Mouse (Mus musculus) CD4-positive helper T cell, adult 2 months (primary cell): ENCODE data around the gene Fkrp.
A peak's percentile ranks its signal among the peaks of the same experiment; 100 is the strongest.

Source experiments
- DNase-seq: peaks from one replicate; pipeline ENCODE4 v3.0.0-alpha.2; 2012; ENCODE audit warnings: low read depth, missing footprints, low spot score

The Fkrp gene

DNA sequence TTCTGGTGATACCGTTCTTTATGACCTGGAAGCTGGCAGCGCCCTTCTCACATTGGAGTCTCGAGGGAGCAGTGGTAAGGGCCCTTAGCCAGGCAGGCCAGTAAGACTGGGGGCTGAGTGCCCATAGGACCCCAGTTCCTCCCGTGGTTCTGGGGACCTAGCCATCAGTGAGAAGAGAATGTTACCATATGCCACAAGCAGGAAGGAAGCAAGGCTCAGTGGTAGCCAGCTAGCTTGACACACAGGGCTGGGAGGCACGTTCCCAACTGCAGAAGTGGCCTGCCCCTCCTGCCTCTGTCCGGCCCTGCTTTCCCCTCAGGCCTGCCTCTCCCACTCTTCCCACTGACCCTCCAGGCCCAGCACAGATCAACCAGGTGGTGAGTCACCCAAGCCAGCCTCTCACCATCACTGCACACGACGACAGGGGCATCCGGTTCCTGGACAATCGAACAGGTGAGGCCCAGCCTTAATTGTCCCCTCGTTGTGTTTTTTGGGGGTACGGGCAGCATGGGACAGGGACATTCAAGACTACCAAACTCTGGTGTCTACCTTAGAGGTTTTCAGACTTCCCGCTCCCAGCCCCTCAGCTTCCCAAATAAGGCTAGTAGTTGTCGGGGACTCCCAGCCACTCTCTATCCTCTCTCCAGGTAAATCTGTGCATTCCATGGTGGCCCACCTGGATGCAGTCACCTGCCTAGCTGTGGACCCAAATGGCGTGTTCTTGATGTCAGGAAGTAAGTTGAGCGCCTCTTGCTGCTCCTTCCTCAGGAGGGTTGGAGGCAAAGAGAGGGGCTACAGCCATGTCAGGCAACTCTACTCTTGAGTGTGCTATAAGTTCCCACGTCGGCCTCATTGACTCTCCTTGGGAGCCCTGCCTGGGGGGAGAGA lies 21.6 kb upstream of the Fkrp start:
- no peak for DNase-seq

DNA sequence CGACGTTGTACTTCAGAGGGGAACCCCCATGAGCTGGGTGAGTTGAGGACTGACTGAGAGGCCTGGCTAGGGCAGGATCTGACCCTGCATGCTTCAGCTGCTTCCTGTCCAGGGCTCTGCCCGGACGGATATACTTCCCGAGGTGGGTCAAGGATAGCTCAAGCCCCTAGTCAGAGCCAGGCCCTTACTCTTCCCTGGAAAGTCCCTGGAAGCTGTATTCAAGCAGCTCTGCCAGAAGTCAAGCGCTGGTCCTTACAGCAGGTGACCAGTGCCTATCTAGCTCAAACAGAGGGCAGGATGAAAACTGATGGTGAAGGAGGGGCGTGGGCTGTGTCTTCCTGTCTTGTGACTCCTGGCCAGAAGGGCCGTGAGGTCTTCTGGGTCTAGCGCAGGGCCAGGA lies 13.9 kb upstream of the Fkrp start:
- no peak for DNase-seq

DNA sequence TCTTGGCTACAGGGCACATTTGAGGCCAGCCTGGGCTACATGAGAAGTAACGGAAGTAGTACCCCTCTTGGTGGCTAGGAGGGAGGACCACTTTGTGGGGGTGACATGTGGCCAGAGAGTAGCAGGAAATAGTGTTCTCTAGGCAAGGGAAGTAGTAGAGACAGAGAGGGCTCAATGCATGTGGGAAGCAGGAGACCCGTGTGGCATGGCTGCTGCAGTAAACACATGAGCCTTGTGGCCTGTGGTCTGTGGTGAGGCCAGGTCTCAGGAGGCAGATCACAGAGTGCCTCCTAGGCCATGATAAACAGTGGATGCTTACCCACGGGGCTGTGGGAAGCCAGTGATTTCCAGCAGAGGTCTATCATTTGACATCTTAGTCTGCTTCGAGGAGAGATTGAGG lies 10.7 kb upstream of the Fkrp start:
- DNase-seq = peak; percentile 78

DNA sequence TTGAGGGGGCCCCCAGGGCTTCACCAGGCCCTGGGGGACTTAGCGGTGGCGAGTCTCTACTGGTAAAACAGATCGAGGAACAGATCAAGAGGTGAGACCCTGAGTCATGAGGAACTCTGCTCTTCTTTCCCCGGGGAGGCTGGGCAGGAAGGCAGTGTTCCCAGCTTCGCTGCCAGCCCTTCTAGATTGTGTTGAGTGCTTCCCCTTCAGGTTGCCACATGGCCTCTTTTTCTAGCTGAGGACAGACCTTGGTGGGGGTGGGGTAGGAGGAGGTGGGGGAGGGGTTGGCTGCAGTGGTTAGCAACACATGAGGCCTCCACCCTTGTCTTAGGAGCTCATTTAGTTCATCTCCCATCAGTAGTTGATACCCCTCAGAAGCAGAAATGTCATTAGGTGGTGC lies 10.0 kb upstream of the Fkrp start:
- DNase-seq = no peak

DNA sequence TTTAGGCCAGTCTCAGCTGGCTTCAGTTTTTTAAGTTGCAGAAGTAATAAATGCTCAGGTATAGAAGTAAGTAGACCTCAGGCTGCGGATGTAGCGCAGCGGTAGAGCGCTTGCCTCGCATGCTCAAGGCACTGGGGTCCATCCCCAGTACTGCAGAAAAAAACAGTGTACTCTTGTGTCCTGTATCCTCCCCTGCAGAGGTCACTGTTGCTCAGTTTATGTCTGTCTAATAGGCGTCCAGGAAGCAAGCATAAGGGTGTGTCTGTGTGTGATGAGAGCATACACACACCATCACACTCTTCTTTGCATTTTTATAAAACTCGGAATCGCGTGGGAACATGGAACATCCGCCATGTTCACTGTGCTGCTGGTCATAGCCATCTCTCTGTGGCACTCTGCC lies 9.3 kb upstream of the Fkrp start:
- peak; percentile 81 for DNase-seq

DNA sequence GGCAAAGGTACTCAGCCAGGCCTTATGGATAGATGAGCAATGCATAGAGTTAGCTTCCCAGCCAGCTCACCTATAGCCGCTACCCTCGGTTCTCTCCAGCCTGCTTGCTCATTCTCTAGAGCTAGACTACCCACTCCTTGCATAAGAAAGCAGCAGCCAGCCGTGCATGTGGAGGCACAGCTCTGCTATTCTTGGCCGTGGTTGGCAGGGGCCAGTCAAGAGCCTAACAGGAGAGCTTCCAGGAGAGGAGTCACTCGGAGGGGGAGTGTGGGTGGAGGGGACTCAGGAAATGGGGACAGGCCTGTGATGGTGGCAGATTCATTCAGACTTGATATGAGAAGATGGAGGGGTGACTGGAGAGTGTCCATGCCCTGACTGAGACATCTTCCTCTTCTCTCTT lies 7.2 kb upstream of the Fkrp start:
- no peak for DNase-seq

DNA sequence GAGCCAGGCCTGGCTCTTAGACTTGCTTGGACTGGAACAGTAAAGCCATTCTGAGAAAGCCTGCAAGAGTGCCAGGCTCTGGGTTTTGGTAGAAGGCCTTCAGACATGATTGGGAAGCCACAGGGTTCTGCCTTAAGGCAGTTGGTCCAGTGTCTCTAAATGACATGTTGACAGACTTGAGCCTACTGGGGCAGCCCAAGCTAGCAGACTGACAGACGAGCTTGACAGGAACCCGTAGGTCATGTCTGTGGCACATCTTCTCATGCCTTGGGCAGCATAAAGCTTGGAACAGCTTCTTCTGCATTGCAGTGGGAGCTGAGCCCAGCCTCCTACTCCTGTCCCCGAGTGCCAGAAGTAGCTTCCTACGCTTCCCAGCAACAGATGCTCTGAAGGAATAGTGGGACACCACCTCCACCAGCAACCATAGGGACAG lies 5.2 kb upstream of the Fkrp start:
- no peak for DNase-seq

DNA sequence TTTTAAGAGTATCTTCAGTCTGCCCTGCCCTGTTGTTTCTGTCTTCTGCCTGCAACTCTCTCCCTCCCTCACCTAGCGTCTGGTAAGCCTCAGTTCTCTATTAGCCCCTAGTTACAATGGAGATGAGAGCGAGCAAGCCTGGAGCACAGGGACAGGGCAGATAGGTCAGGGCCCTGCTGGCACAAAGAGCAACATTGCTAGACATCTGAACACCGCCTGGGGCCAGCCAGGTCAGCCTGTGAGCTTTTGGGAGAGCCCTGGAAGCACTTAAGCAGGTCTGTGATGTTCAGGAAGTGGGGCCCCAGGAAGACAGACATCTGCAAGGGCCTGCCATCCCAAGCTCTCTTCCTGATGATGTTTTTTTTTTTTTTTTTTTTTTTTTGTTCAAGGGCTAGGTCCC lies 4.6 kb upstream of the Fkrp start:
- DNase-seq = no peak

DNA sequence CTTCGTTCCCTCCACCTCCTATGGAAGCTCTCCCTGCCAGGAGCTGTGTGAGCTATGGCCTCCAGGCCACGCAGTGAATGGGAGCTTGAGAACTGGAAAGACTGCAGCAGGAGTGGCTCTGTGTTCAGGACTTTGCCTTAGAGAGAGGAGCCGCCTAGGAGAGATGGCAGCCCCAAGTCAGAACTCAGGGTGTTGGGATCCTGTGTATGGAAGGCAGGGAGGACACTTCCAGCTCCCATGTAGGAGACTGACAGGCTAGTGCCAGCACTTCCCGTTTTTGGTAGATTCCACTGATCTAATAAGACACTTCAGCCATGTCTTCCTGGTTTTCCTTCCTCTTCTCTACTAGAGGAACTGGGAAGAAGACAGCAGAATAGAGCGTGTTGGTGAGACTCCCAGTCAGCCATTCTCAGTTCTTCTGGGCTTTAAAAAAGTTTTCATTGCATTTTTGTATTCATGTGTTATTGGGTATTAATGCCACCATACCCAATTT lies 3.8 kb upstream of the Fkrp start:
- DNase-seq = no peak

DNA sequence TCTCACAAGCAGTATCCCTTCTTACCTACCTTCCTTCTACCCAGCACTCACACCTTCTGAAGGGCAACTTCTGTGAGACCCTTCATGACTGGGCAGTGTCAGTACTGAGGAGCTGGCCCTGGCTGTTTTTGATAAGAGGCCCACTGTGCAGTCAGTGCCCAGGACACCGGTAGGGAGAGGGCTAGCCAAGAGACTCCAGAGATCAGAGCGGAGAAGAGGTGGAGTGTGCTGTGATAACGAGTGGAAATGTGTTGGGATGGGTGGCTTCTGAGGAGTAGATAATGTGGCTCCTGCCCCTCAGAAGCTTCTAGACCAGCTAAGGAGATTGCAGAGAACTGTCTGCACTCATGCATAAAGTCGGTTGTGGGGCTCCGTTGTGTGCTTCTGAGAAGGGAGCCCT lies 3.3 kb upstream of the Fkrp start:
- no peak for DNase-seq

DNA sequence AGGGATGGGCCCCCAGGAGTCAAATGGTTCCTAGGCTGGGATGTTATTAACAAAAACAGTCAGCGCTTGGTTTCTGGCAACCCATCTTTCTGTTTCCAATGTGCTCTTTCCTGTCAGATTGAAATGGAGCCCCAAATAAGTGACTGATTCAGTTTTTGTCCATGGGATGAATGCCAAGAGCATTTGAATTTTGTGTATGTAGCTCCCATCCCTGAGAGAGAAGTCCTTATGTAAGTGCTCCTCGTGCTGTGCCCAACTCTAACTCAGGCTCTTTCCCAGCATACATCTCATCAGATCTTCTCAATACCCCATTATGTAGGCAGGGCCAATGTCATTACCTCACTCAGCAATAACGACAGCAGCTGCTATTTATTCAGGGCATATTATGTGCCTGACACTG lies 1.2 kb upstream of the Fkrp start:
- no peak for DNase-seq

DNA sequence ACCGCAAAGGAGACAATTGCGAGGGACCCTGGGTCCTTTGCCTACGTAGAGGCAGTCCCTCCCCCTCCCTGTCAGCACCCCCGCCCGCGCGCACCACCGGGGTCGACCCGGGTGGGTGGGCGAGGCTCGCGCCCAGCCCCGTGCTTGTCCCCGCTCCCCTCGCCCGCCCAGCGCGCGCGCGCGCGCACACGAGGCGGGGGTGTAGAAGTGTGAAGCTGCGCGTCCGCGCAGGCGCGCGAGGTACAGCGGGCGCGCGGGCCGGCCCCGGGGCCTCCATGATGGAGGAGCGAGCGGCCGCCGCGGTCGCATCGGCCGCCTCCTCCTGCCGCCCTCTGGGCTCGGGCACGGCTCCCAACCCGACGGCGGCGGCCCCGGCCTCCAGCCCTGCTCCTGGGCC lies 456 bp downstream of the Fkrp start:
- peak; percentile 90 for DNase-seq

DNA sequence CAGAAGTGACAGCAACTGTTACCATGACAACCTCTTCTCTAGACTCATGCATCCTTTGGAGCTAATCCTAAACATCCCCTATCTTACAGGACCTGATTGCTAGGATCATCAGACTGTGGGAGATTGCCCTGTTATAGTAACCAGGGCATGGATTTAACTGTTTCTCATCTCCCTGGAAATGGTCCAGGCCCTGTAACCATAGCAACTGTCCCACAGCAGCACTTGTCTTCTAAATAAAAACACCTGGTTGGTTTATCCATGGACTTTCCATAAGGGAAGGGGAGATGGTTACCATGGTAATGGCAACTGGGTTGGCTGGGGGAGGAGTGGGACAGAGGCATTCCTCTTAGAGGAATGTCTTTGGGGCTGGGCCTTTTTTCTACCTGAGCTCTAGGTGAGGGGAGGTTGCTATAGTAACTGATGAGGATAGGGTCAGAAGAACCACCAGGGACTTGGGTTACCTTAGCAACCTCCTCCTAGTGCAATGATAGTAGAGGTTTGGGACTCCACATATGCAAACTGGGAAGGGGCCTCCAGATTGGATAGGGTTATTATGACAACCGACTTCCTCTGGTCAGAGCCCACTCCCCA lies 1.1 kb downstream of the Fkrp start, which contains the start of gene Strn4:
TSS of gene Strn4 (plus strand) at position 539 of the 591 bp plus-strand sequence.
- peak; percentile 29 for DNase-seq

DNA sequence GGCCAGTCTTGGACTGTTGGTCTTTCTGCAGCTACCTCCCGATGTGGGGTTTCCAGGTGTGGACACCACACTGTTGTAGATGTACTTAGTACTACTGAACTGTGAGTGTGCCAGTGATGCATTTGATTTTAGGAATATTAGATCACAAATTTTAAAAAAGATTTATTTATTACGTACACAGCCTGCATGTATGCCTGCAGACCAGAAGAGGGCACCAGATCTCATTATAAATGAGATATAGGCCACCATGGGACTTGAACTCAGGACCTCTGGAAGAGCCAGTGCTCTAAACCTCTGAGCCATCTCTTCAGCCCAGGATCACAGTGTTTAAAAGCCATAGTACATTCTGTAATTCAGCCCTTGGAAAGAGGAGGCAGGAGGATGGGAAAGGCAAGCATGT lies 4.0 kb downstream of the Fkrp start:
- DNase-seq = peak; percentile 36

DNA sequence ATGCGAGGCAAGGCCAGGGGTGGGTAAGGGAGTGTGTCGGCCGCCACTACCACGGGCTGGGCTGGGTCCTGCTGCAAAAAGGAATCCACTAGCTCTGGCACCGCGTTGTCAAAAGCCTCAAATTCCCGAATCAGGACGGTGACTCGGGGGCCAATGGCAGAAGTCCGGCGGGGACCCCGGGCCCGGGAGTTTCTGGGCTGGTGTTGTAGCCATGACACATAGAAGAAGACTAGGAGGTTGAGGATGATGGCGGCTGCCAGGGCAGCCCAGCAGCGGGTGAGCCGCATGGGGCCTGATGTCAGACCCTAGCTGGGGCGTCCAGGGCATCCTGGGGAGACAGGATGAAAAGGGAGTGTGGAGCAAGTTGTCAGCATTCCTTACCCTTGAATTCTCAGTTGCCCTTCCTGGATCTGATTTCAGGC lies 4.9 kb downstream of the Fkrp start:
- no peak for DNase-seq

DNA sequence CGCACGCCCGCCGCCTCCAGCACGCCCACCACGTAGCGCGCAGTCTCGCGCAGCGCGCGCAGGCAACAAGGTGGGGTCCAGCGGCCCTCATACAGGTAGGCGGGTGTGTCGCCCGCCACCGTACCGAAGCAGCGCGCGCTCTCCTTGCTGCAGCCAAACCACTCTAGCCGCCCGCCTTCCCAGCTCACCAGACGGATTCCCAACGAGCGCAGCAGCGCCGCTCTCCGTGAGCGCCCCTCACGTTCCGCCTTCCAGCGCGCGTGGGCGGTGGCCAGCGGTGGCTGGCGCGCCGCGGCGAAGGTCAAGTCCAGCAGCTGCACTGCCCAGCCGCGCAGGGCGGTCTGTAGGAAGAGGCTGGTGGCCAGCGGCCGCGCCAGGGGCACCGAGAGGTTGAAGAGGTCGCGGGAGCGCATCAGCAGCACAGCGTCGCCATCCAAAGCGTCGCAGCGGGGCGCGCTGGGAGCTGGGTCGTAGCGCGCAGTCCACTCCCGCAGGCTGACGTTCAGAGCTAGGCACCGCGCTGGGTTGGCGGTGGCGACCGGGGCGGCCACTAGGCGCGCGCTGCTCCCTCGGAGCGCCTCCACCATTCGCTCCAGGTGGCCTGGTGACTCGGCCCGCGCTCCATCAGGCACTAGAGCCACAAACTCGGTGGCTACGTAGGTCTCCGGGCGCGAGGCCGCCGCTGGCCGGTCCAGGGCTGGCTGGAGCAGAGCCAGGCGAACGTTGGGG lies 5.4 kb downstream of the Fkrp start:
- DNase-seq = peak; percentile 14

DNA sequence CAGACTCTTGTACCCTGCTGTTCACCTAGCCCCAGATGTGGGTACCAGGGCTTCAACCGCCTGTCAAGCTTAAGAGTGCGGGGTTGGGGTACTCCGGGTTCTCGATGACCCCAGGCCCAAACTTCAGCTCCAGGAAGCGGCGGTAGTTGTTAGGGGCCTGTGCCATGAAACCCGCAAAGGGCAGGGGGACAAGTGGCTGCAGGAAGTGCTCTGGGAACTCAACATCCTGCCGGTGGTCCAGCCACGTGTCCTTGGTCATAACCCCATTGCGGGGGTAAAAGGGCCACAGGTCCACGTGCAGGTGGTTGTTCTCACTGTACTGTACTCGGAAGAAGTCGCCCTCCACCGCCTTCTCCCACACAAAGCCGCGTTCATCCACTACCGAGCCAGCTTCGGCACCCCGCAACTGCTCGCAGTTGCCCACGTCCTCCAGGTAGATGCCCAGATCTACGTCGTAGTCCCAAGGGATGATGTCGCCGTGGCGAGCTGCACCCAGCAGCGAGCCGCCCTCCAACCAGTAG lies 6.1 kb downstream of the Fkrp start:
- no peak for DNase-seq

DNA sequence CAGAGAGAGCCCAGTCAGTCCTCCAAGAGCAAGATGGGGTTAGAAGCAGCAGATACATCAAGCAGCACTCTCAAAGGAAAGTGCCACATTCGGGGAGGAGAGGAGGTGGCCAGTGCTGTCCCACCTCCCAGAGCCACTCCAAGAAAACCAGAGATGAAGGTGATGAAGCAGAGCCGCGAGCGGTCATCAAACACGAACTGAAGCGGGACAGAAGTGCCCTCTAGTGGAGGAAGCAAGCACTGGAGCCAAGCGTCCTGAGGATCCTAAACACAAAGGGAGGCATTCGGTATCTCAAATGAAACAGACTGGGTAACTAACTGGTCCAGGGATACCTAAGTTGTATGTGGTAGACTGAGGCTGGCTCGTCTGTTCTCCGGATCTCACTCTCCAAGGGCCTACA lies 6.8 kb downstream of the Fkrp start:
- DNase-seq = peak; percentile 53

DNA sequence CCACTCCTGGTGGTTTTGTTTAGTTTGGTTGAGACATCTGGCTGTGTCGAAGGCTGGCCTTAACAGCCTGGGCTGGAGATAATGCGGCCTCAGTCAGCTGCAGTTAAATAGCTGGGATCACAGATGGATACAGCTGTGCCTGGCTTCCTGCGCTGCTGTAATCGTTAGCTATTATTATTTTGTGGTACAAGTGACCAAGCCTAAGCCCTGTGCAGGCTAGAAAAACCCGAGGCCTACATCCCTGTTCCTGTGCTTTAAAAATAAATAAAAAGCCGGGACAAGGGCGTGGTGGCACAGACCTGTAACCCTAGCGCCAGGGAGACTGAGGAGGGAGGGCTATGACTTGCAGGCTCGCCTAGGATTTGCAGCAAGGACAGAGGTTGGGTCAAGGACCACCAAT lies 7.9 kb downstream of the Fkrp start:
- DNase-seq = no peak

DNA sequence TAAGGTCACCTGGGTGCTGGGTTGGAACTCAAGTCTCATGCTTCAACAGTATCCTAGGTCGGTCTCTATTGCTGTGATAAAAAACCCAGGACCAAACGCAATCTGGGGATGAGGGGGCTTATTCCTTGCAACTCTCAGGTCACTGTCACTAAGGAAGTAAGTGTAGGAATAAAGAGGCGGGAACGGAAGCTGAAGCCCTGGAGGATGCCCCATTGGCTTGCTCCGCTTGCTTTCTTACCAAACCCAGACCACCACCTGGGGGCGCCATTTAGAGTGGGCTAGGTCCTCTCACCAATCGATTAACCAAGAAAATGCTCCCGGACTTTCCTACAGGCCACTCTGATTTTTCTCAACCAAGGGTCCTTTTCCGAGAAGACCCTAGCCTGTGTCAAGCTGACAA lies 8.6 kb downstream of the Fkrp start:
- DNase-seq = peak; percentile 21

DNA sequence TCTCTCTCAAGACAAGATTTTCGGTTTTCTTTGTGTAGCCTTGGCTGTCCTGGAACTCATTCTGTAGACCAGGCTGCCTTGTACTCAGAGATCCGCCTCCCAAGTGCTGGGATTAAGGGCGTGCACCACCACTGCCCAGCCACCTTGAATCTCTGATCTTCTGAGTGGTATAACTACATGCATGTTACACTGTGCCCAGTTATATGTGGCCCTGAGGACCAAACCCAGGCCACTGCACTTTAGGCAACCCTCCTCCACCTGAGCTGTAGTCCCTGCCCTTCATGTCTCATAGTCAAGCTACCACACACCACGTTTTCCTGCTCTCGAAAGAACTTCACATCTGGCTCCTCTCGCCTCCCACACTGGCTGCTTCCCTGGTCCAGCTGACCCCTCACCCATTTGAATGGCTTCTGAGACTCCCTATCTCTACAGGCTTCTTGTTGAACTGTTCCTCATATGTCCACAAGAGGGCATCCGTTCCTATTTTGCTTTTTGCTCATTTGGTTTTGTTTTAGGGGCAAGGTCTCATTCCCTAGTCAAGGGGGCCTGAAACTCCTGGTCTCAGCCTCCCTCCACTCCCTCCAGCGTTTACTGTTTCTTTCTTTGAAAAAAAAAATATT lies 12.0 kb downstream of the Fkrp start:
- peak; percentile 55 for DNase-seq

DNA sequence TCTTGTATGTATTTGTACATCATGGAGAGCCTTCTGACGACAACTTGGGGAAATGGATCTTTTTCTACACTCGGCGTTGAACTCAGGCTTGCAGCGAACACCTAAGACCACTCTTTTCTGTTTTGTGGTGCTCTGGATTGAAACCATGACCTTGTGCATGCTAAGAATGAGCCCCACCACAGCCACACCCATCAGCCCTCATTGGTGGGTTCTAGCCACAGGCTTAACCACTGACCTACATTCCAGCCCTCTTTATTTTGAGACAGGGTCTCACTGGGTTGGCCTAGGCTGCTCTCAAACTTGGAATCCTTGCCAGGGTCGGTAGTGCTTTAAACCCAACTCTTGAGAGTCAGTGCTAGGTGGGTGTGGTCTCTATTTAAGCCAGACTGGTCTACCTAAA lies 21.6 kb downstream of the Fkrp start:
- no peak for DNase-seq
